Mouse (Mus musculus) embryo, embryonic 11 days (tissue): Measurements from ENCODE around the gene Rhox4a2.
"Not testable (repeated sequence)": the region's sequence is repeated elsewhere in the genome, so short reads cannot be mapped to it uniquely, and the experiment has no call there.

ENCODE experiments used
- DNase-seq: peaks from one replicate; pipeline ENCODE4 v3.0.0-alpha.2; 2015

The Rhox4a2 gene

GRCm38 (mm10) chrX:37390548-37390947 is at the start of gene Rhox4a2:
Gene Rhox4a2, plus strand, starts transcription at chrX:37390848.
- not testable (repeated sequence) for DNase-seq

GRCm38 (mm10) chrX:37379728-37380127 is 10.9 kb upstream of the Rhox4a2 start, which contains the start of gene Rhox3a2:
Gene Rhox3a2, plus strand, starts transcription at chrX:37380028.
- DNase-seq = not testable (repeated sequence)

- DNase-seq = not testable (repeated sequence)
These were observed 21.1 kb downstream of the Rhox4a2 start, which contains the start of gene Rhox2b for GRCm38 (mm10) chrX:37411767-37412166. Gene Rhox2b, plus strand, starts transcription at chrX:37412067.

- not testable (repeated sequence) for DNase-seq
These were observed 41.5 kb downstream of the Rhox4a2 start, which contains the start of gene Rhox4b for GRCm38 (mm10) chrX:37432194-37432593. Gene Rhox4b, plus strand, starts transcription at chrX:37432494.
